Mouse (Mus musculus): Measurements from ENCODE around the gene Pik3r5. TPM values are rescaled to one million over a fixed set of nuclear protein-coding genes. Genes with fewer than 3 reads are reported as not detected.
A peak's percentile ranks its signal among the peaks of the same experiment; 100 is the strongest.

Pik3r5 gene
- polyA plus RNA-seq, 1 experiment from 2014 or later = 0.86 TPM

DNA sequence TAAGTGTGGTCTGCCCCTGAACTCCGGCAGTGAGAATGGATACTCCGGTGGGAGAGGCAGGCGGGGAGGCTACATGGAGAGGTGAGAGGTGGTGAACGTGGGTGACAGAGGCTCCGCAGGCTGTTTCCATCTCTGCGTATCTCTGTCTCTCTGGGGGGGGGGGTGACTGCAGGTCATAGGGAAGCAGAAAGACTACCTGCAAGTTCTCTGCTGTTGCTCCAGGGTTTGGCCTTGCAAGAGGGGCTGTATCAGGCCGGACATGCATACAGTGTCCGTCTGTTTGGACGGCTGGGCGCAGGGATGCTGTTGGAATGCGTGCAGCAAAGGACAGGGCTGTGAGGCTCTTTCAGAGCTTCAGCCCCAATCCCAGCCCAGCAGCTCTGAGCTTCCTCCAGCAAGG lies 73.0 kb downstream of the Pik3r5 start:
- no peak overlapping the region for H3K27ac ChIP-seq (ENCODE audit: low read depth)
- no peak for TF ChIP-seq CTCF (IDR thresholded peaks at IDR 0.05; ENCODE audit: low read depth)
- no peak for TF ChIP-seq EP300 (IDR thresholded peaks at IDR 0.05; ENCODE audit: low read depth)
- H3K9me3 ChIP-seq (ENCODE audit: low read length) = no peaks in the 10 kb centered on the region
- 77% methylated on average over 11 of the region's 11 CpGs for WGBS (ENCODE audit: insufficient replicate concordance)
- H3K27me3 ChIP-seq (ENCODE audit: insufficient read depth, low read length) = 0 out of 2 replicates have a peak, but pooled peaks cover 4% of the 10 kb centered on the region
- H3K4me1 ChIP-seq (ENCODE audit: insufficient read depth) = peaks cover 7% of the 10 kb centered on the region
- DNase-seq (no peak), ATAC-seq (no peak)
- H3K9ac ChIP-seq (replicated peaks) = no peak overlapping the region
- no peaks in the 10 kb centered on the region for H3K36me3 ChIP-seq (replicated peaks; ENCODE audit: insufficient read depth, low read length)
- H3K4me3 ChIP-seq (ENCODE audit: low read depth, low read length) = no peak overlapping the region
- 0 out of 2 replicates have a peak overlapping the region, but pooled peaks have one; percentile 3 for H3K4me2 ChIP-seq (ENCODE audit: low read depth, low read length)

GRCm38 (mm10) chr11:68507246-68507645 lies 75.3 kb downstream of the Pik3r5 start:
- Histone ChIP-seq H3K4me1 (ENCODE audit: insufficient read depth) (no peaks in the 10 kb centered on the region), H3K36me3 (replicated peaks; ENCODE audit: insufficient read depth, low read length) (no peaks in the 10 kb centered on the region), H3K9me3 (ENCODE audit: low read length) (no peaks in the 10 kb centered on the region), H3K4me3 (ENCODE audit: low read depth, low read length) (no peak overlapping the region), H3K9ac (replicated peaks) (no peak overlapping the region), H3K4me2 (ENCODE audit: low read depth, low read length) (no peak overlapping the region), H3K27me3 (ENCODE audit: insufficient read depth, low read length) (no peaks in the 10 kb centered on the region), H3K27ac (ENCODE audit: low read depth) (no peak overlapping the region)
- DNase-seq (no peak), ATAC-seq (no peak)
- WGBS (ENCODE audit: insufficient replicate concordance) = 83% methylated on average over 7 of the region's 7 CpGs
- TF ChIP-seq EP300 (IDR thresholded peaks at IDR 0.05; ENCODE audit: low read depth) = no peak
- TF ChIP-seq CTCF (IDR thresholded peaks at IDR 0.05; ENCODE audit: low read depth) = no peak

- H3K9ac ChIP-seq (replicated peaks) = no peak overlapping the region
- no peaks in the 10 kb centered on the region for H3K4me1 ChIP-seq (ENCODE audit: insufficient read depth)
- H3K9me3 ChIP-seq (ENCODE audit: low read length) = no peaks in the 10 kb centered on the region
- ATAC-seq (no peak), DNase-seq (no peak)
- TF ChIP-seq EP300 (IDR thresholded peaks at IDR 0.05; ENCODE audit: low read depth) (no peak), CTCF (IDR thresholded peaks at IDR 0.05; ENCODE audit: low read depth) (no peak)
- H3K36me3 ChIP-seq (replicated peaks; ENCODE audit: insufficient read depth, low read length) = no peaks in the 10 kb centered on the region
- H3K4me2 ChIP-seq (ENCODE audit: low read depth, low read length) = no peak overlapping the region
- no peak overlapping the region for H3K4me3 ChIP-seq (ENCODE audit: low read depth, low read length)
- no peak overlapping the region for H3K27ac ChIP-seq (ENCODE audit: low read depth)
- 68% methylated on average over 5 of the region's 5 CpGs for WGBS (ENCODE audit: insufficient replicate concordance)
- H3K27me3 ChIP-seq (ENCODE audit: insufficient read depth, low read length) = no peaks in the 10 kb centered on the region
Observed at GRCm38 (mm10) chr11:68508619-68509018, 76.7 kb downstream of the Pik3r5 start.

GRCm38 (mm10) chr11:68509194-68509593 lies 77.3 kb downstream of the Pik3r5 start:
- no peak overlapping the region for H3K4me2 ChIP-seq (ENCODE audit: low read depth, low read length)
- no peaks in the 10 kb centered on the region for H3K4me1 ChIP-seq (ENCODE audit: insufficient read depth)
- no peak overlapping the region for H3K4me3 ChIP-seq (ENCODE audit: low read depth, low read length)
- no peaks in the 10 kb centered on the region for H3K27me3 ChIP-seq (ENCODE audit: insufficient read depth, low read length)
- 31% methylated on average over 2 of the region's 2 CpGs for WGBS (ENCODE audit: insufficient replicate concordance)
- H3K9ac ChIP-seq (replicated peaks) = no peak overlapping the region
- H3K27ac ChIP-seq (ENCODE audit: low read depth) = no peak overlapping the region
- H3K9me3 ChIP-seq (ENCODE audit: low read length) = no peaks in the 10 kb centered on the region
- no peak for TF ChIP-seq EP300 (IDR thresholded peaks at IDR 0.05; ENCODE audit: low read depth)
- no peak for TF ChIP-seq CTCF (IDR thresholded peaks at IDR 0.05; ENCODE audit: low read depth)
- H3K36me3 ChIP-seq (replicated peaks; ENCODE audit: insufficient read depth, low read length) = no peaks in the 10 kb centered on the region
- DNase-seq = no peak
- no peak for ATAC-seq

DNA sequence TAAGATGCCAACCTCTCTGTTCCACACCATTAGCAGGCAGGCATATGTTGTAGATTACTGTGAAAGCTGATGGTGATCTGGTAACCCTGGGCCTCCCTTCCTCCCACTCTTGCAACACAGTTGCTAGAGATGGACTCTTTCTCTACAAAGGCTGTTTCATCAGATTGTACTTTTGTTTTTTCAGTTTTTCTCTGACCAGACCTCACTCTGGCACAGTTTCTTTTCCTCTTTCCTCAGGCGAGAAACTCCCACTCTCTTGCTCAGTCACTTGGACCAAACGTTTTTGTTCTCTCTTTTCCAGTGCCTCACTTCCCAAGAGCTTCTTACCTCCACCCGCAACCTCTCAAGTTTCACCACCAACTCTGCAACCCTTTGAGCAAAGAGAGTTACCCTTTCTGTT lies 82.0 kb downstream of the Pik3r5 start:
- no peak for TF ChIP-seq EP300 (IDR thresholded peaks at IDR 0.05; ENCODE audit: low read depth)
- no peak for TF ChIP-seq CTCF (IDR thresholded peaks at IDR 0.05; ENCODE audit: low read depth)
- H3K27ac ChIP-seq (ENCODE audit: low read depth) = peak overlapping the region; percentile 29; the same call in 1 of the 2 replicates
- no peaks in the 10 kb centered on the region for H3K4me1 ChIP-seq (ENCODE audit: insufficient read depth)
- H3K4me3 ChIP-seq (ENCODE audit: low read depth, low read length) = no peak overlapping the region
- H3K9ac ChIP-seq (replicated peaks) = no peak overlapping the region
- no peak overlapping the region for H3K4me2 ChIP-seq (ENCODE audit: low read depth, low read length)
- no peaks in the 10 kb centered on the region for H3K27me3 ChIP-seq (ENCODE audit: insufficient read depth, low read length)
- H3K36me3 ChIP-seq (replicated peaks; ENCODE audit: insufficient read depth, low read length) = no peaks in the 10 kb centered on the region
- no peak for ATAC-seq
- H3K9me3 ChIP-seq (ENCODE audit: low read length) = no peaks in the 10 kb centered on the region
- no peak for DNase-seq
- WGBS (ENCODE audit: insufficient replicate concordance) = 32% methylated on average over 3 of the region's 3 CpGs

DNA sequence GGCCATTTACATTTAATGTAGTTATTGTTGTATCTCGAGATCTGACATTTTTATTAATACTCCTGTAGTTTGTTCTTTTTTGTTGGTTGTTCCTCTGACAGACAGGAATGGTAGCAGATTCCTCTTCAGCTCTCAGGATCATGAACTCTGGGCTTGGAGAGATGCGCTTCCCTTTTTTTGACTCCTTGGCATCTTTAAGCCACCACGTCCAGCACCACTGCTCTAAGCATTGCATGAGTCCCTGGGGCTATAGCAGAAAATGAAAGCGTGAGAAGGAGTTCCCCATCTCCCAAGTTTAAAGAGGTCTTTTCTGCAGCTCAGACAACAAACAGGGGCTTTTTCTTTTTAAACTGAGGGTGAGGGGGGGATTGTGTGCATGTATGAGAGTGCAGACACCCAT lies 87.4 kb downstream of the Pik3r5 start:
- TF ChIP-seq EP300 (IDR thresholded peaks at IDR 0.05; ENCODE audit: low read depth) (no peak), CTCF (IDR thresholded peaks at IDR 0.05; ENCODE audit: low read depth) (no peak)
- Histone ChIP-seq H3K27ac (ENCODE audit: low read depth) (peak overlapping the region; percentile 29; the same call in 1 of the 2 replicates), H3K4me2 (ENCODE audit: low read depth, low read length) (0 out of 2 replicates have a peak overlapping the region, but pooled peaks have one; percentile 22), H3K9ac (replicated peaks) (no peak overlapping the region), H3K4me3 (ENCODE audit: low read depth, low read length) (no peak overlapping the region), H3K36me3 (replicated peaks; ENCODE audit: insufficient read depth, low read length) (no peaks in the 10 kb centered on the region), H3K4me1 (ENCODE audit: insufficient read depth) (0 out of 2 replicates have a peak, but pooled peaks cover 4% of the 10 kb centered on the region), H3K27me3 (ENCODE audit: insufficient read depth, low read length) (no peaks in the 10 kb centered on the region), H3K9me3 (ENCODE audit: low read length) (no peaks in the 10 kb centered on the region)
- WGBS (ENCODE audit: insufficient replicate concordance) = 67% methylated on average over 4 of the region's 4 CpGs
- ATAC-seq (no peak), DNase-seq (no peak)

All from liver, postnatal 0 days (tissue).